Mouse (Mus musculus) kidney, postnatal 25 days (tissue): ENCODE measurements around the gene Ppm1h.

Experiments
- DNase-seq, 2 experiments: peaks; one replicate each; pipeline ENCODE4 v3.0.0; 2021; ENCODE audit warnings: mixed read lengths in 2 of 2

Ppm1h gene

GRCm38 (mm10) chr10:122705457-122705856 is 26.9 kb downstream of the Ppm1h start:
- no peak for DNase-seq

- no peak for DNase-seq
These were observed 32.8 kb downstream of the Ppm1h start for GRCm38 (mm10) chr10:122711381-122711811.

GRCm38 (mm10) chr10:122712307-122712706 is 33.7 kb downstream of the Ppm1h start:
- DNase-seq = no peak

- DNase-seq = no peak
These were observed 37.3 kb downstream of the Ppm1h start for GRCm38 (mm10) chr10:122715856-122716255.

GRCm38 (mm10) chr10:122716286-122716685 is 37.7 kb downstream of the Ppm1h start:
- no peak for DNase-seq

- no peak for DNase-seq
These were observed 38.3 kb downstream of the Ppm1h start for GRCm38 (mm10) chr10:122716739-122717474.

GRCm38 (mm10) chr10:122717754-122718415 is 39.3 kb downstream of the Ppm1h start:
- no peak for DNase-seq

GRCm38 (mm10) chr10:122718951-122719350 is 40.4 kb downstream of the Ppm1h start:
- DNase-seq = no peak

- no peak for DNase-seq
These were observed 43.5 kb downstream of the Ppm1h start for GRCm38 (mm10) chr10:122722111-122722510.

GRCm38 (mm10) chr10:122724692-122725091 is 46.1 kb downstream of the Ppm1h start:
- no peak for DNase-seq

- DNase-seq = no peak
These were observed 48.7 kb downstream of the Ppm1h start for GRCm38 (mm10) chr10:122727228-122727627.

GRCm38 (mm10) chr10:122728172-122728571 is 49.6 kb downstream of the Ppm1h start:
- DNase-seq = no peak

- DNase-seq = no peak
These were observed 53.6 kb downstream of the Ppm1h start for GRCm38 (mm10) chr10:122732146-122732545.

- DNase-seq = no peak
These were observed 56.0 kb downstream of the Ppm1h start for GRCm38 (mm10) chr10:122734521-122734920.

- no peak for DNase-seq
These were observed 56.8 kb downstream of the Ppm1h start for GRCm38 (mm10) chr10:122735284-122735784.

GRCm38 (mm10) chr10:122736835-122737234 is 58.3 kb downstream of the Ppm1h start:
- no peak for DNase-seq

- DNase-seq = no peak
These were observed 60.0 kb downstream of the Ppm1h start for GRCm38 (mm10) chr10:122738526-122738925.

- no peak for DNase-seq
These were observed 60.5 kb downstream of the Ppm1h start for GRCm38 (mm10) chr10:122739037-122739436.

- DNase-seq = no peak
These were observed 61.6 kb downstream of the Ppm1h start for GRCm38 (mm10) chr10:122740117-122740516.

GRCm38 (mm10) chr10:122741191-122741590 is 62.6 kb downstream of the Ppm1h start:
- no peak for DNase-seq

- no peak for DNase-seq
These were observed 63.6 kb downstream of the Ppm1h start for GRCm38 (mm10) chr10:122742136-122742535.

- DNase-seq = no peak
These were observed 64.8 kb downstream of the Ppm1h start for GRCm38 (mm10) chr10:122743361-122743760.

GRCm38 (mm10) chr10:122744970-122745369 is 66.4 kb downstream of the Ppm1h start:
- no peak for DNase-seq

GRCm38 (mm10) chr10:122746211-122746610 is 67.6 kb downstream of the Ppm1h start:
- DNase-seq = no peak
